Mouse (Mus musculus) spleen, adult 12 weeks (tissue): Measurements from ENCODE around the gene Gdf1.

Source experiments
- DNase-seq: peaks from one replicate; pipeline ENCODE4 v3.0.0; 2022; ENCODE audit warnings: low spot score

Gdf1 gene

GRCm38 (mm10) chr8:70329124-70329834 lies at the start of gene Gdf1:
TSS of gene Gdf1 (plus strand) at chr8:70329817.
- no peak for DNase-seq

GRCm38 (mm10) chr8:70281001-70281400 lies 48.6 kb upstream of the Gdf1 start:
- no peak for DNase-seq

GRCm38 (mm10) chr8:70282603-70283135 lies 46.9 kb upstream of the Gdf1 start, which contains the start of gene Homer3:
TSS of gene Homer3 (plus strand) at chr8:70282827.
- peak; percentile 73 for DNase-seq

GRCm38 (mm10) chr8:70283136-70284077 lies 46.2 kb upstream of the Gdf1 start:
- no peak for DNase-seq

- DNase-seq, result no peak
Measured at GRCm38 (mm10) chr8:70284421-70284820, 45.2 kb upstream of the Gdf1 start.

GRCm38 (mm10) chr8:70285304-70285703 lies 44.3 kb upstream of the Gdf1 start:
- DNase-seq, result no peak

GRCm38 (mm10) chr8:70286737-70287136 lies 42.9 kb upstream of the Gdf1 start:
- DNase-seq, result no peak

GRCm38 (mm10) chr8:70293988-70294405 lies 35.6 kb upstream of the Gdf1 start:
- no peak for DNase-seq

GRCm38 (mm10) chr8:70300881-70301280 lies 28.7 kb upstream of the Gdf1 start:
- DNase-seq, result no peak

GRCm38 (mm10) chr8:70302358-70302890 lies 27.2 kb upstream of the Gdf1 start, which contains the start of the genes Ddx49 and Cope:
TSS of gene Ddx49 (minus strand) at chr8:70302489.
TSS of gene Cope (plus strand) at chr8:70302518.
- DNase-seq, result peak; percentile 87

- DNase-seq, result no peak
Measured at GRCm38 (mm10) chr8:70302901-70303300, 26.7 kb upstream of the Gdf1 start.

- DNase-seq, result no peak
Measured at GRCm38 (mm10) chr8:70309311-70309710, 20.3 kb upstream of the Gdf1 start.

GRCm38 (mm10) chr8:70313399-70313798 lies 16.2 kb upstream of the Gdf1 start:
- no peak for DNase-seq

GRCm38 (mm10) chr8:70315624-70316510 lies 13.8 kb upstream of the Gdf1 start, which contains the start of gene Cers1:
TSS of gene Cers1 (plus strand) at chr8:70315775.
- DNase-seq, result no peak

GRCm38 (mm10) chr8:70316511-70317504 lies 12.8 kb upstream of the Gdf1 start:
- DNase-seq, result no peak

- no peak for DNase-seq
Measured at GRCm38 (mm10) chr8:70317872-70318271, 11.7 kb upstream of the Gdf1 start.

- no peak for DNase-seq
Measured at GRCm38 (mm10) chr8:70323716-70324115, 5.9 kb upstream of the Gdf1 start.

GRCm38 (mm10) chr8:70327512-70327911 lies 2.1 kb upstream of the Gdf1 start:
- no peak for DNase-seq

GRCm38 (mm10) chr8:70329835-70330740 lies 471 bp downstream of the Gdf1 start:
- no peak for DNase-seq
